Mouse (Mus musculus): ENCODE measurements around the gene Zmynd15. TPM values are rescaled to one million over a fixed set of nuclear protein-coding genes. Genes with fewer than 3 reads are reported as not detected.

Gene Zmynd15
- under 1 TPM in 1 of 2 experiments, not detected in 1; 0.57 TPM for total RNA-seq (2023)

GRCm38 (mm10) chr11:70458688-70459600, at the start of gene Zmynd15:
Gene Zmynd15, plus strand, starts transcription at chr11:70459433.

DNA sequence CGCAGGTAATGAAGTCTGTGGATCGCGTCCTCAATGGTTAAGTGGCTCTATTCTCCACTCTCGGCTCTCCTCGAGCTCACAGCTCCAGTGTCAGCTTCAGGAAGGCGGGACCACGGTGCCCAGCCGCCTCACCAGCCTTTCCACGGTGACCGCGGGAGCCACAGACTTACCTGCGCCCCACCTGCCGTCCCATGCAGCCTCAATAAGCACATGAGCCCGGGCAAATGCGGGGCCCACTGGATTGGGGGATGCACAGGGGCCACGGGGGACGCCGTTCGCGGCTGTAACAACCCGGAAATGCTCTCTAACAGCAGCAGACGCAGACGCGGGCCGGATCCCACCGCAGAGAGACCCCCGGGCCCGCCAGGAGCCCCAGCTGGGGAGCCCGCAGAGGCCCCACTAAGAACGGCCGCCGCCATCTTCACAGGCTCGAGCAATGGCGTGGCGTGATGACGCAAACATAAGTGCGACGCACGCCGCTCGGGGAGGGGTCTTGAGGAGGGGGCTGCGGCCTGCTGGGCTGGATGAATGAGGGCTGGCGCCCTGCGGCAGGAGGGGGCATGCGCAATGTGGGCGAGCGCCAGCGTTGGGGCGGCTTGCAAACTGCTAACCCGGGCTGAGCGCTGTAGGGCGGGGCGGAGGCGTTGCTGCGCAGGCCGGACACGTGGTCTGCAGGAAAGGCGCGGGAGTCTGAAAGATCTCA, 49.5 kb upstream of the Zmynd15 start, which contains the start of gene Pelp1:
Gene Pelp1 (minus strand): TSS at position 438 of the 703 bp plus-strand sequence.

DNA sequence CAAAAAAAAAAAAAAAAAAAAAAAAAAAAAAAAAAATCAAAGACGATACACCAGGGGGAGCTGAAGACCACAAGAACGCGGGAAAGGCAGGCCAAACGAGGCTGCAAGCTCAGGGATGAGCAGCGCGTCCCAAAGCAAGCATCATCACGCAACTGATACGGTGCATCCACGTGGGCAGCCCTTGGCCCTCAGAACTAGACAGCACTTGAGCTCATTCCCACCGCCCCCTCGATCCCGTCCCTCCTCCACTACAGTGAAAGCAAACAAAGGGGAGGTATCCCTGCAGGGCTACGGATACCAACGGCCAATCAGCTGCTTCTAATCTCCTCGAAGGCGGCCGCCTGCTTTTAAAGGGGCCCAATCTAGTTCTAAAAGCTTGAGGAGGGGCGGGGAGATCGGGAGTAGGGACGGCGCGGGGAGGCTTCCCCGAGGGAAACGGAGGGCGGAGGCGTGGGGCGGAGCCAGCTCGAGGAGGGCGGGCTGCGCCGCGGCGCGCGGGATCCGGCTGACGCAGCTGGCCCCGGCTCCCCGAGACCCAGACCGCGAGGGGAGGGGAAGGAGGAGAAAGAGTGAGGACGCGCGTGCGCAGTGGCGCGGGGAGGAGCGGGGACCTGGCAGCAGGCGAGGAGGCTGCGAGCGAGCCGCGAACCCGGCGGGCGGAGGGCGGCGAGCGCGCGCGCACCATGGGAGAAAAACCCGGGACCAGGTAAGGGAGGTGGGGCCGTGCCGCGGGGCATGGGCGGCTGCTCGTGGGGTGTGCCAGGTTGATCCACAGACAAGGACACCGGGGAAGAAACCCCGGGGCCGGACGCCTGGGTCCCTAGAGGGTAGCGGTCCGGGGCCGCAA, 27.0 kb upstream of the Zmynd15 start, which contains the start of gene Arrb2:
Gene Arrb2 (plus strand): TSS at position 588 of the 847 bp plus-strand sequence.

GRCm38 (mm10) chr11:70451797-70452498, 7.3 kb upstream of the Zmynd15 start, which contains the start of gene Med11:
Gene Med11, plus strand, starts transcription at chr11:70451919.

DNA sequence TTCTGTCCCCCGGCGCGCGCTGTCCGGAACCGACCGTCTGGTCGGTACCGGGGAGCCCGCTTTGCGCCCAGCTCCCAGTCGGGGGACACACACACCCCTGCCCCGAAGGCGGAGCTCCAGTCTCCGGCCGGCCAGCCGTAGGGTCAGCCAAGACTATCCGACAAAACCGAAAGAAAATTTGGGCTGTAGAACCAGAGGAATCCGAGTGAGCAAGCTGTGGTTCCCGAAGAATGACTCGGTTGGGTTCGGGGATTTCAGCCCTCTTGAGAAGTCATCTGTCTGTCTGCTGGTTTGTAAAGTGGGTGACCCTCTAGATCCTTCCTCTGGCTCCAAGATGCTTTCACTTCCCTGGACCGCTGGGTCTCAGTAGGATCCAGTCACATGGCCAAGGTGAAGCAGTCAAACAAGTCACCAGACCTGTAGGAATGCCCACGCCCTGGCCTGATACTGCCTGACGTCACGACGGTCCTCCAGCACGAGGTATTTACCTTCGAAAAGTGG, 418 bp downstream of the Zmynd15 start, which contains the start of gene Cxcl16:
Gene Cxcl16 (minus strand): TSS at position 384 of the 501 bp plus-strand sequence.

GRCm38 (mm10) chr11:70504970-70505369, 45.7 kb downstream of the Zmynd15 start, which contains the start of gene Tm4sf5:
Gene Tm4sf5, plus strand, starts transcription at chr11:70505244.

DNA sequence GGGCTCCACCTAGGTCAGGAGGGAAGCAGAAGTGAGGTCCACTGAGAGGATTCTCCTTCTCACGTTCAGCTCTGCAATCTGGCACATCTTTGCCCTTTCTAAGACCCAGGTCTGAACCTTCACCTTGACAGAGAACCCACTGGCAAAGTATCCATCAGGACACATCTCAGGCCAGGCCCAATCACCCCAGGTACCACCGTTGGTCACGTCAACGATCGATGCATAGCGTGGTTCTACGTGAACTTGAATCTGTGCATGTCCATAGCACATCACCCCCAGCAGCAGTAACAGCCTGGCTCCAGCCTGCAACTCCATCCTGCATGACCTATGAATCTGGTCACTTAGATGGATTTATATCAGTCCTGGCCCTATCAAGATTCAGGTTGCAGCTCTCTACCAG, 55.1 kb downstream of the Zmynd15 start, which contains the start of gene Vmo1:
Gene Vmo1 (minus strand): TSS at position 329 of the 400 bp plus-strand sequence.

Other genes with a start within 250 kb of the Zmynd15 start
- not detected for gene Slc16a11, start 246.7 kb upstream of the Zmynd15 start, total RNA-seq (2023)
- gene Slc16a13, start 238.4 kb upstream of the Zmynd15 start, total RNA-seq (2023), result 1 to 10 TPM; 1.5 to 2.1 TPM
- not detected for gene Bcl6b, start 229.6 kb upstream of the Zmynd15 start, total RNA-seq (2023)
- gene 0610010K14Rik, start 221.5 kb upstream of the Zmynd15 start, total RNA-seq (2023), result 10 to 100 TPM; 42.2 to 47.4 TPM
- 1 to 10 TPM; 3.8 to 5.9 TPM for gene Gm21988, start 219.6 kb upstream of the Zmynd15 start, total RNA-seq (2023)
- gene Rnasek, start 219.6 kb upstream of the Zmynd15 start, total RNA-seq (2023), result 100 to 1,000 TPM; 108 to 111 TPM
- under 1 TPM; 0.18 to 0.42 TPM for gene Alox12, start 204.1 kb upstream of the Zmynd15 start, total RNA-seq (2023)
- 1 to 10 TPM in 1 of 2 experiments, under 1 TPM in 1; 0.62 to 1.0 TPM for gene Alox12e, start 136.8 kb upstream of the Zmynd15 start, total RNA-seq (2023)
- 10 to 100 TPM in 1 of 2 experiments, 1 to 10 TPM in 1; 3.3 to 17.8 TPM for gene Alox15, start 107.4 kb upstream of the Zmynd15 start, total RNA-seq (2023)
- gene Pelp1, start 49.4 kb upstream of the Zmynd15 start, total RNA-seq (2023), result 10 to 100 TPM; 17.1 to 20.1 TPM
- gene Arrb2, start 26.8 kb upstream of the Zmynd15 start, total RNA-seq (2023), result 100 to 1,000 TPM; 791 to 868 TPM
- 10 to 100 TPM; 22.7 to 25.7 TPM for gene Med11, start 7.5 kb upstream of the Zmynd15 start, total RNA-seq (2023)
- gene Cxcl16, start 551 bp downstream of the Zmynd15 start, total RNA-seq (2023), result 1 to 10 TPM; 1.8 to 2.3 TPM
- not detected for gene Tm4sf5, start 45.8 kb downstream of the Zmynd15 start, total RNA-seq (2023)
- not detected for gene Vmo1, start 55.2 kb downstream of the Zmynd15 start, total RNA-seq (2023)
- not detected for gene Gltpd2, start 59.8 kb downstream of the Zmynd15 start, total RNA-seq (2023)
- gene Psmb6, start 65.9 kb downstream of the Zmynd15 start, total RNA-seq (2023), result 10 to 100 TPM; 93.7 to 98.2 TPM
- not detected for gene Gm40193, start 73.5 kb downstream of the Zmynd15 start, total RNA-seq (2023)
- gene Pld2, start 80.6 kb downstream of the Zmynd15 start, total RNA-seq (2023), result 1 to 10 TPM; 2.8 to 3.8 TPM
- gene Mink1, start 103.4 kb downstream of the Zmynd15 start, total RNA-seq (2023), result 10 to 100 TPM; 30.4 to 35.9 TPM
- not detected for gene 4930544D05Rik, start 156.4 kb downstream of the Zmynd15 start, total RNA-seq (2023)
- not detected for gene Chrne, start 159.8 kb downstream of the Zmynd15 start, total RNA-seq (2023)
- under 1 TPM; 0.44 to 0.92 TPM for gene Gp1ba, start 179.7 kb downstream of the Zmynd15 start, total RNA-seq (2023)
- 100 to 1,000 TPM; 143 to 145 TPM for gene Rnf167, start 187.8 kb downstream of the Zmynd15 start, total RNA-seq (2023)
- 10 to 100 TPM; 88.4 to 89.0 TPM for gene Slc25a11, start 188.0 kb downstream of the Zmynd15 start, total RNA-seq (2023)
- 1,000 to 10,000 TPM; 1,955 to 2,001 TPM for gene Pfn1, start 195.2 kb downstream of the Zmynd15 start, total RNA-seq (2023)
- 10 to 100 TPM in 1 of 2 experiments, 1 to 10 TPM in 1; 6.5 to 12.5 TPM for gene Eno3, start 197.8 kb downstream of the Zmynd15 start, total RNA-seq (2023)
- 10 to 100 TPM; 34.4 to 37.7 TPM for gene Spag7, start 210.0 kb downstream of the Zmynd15 start, total RNA-seq (2023)
- 10 to 100 TPM; 62.9 to 65.1 TPM for gene Camta2, start 228.7 kb downstream of the Zmynd15 start, total RNA-seq (2023)
- not detected for gene Inca1, start 240.7 kb downstream of the Zmynd15 start, total RNA-seq (2023)
- 10 to 100 TPM; 25.3 to 29.9 TPM for gene Kif1c, start 241.1 kb downstream of the Zmynd15 start, total RNA-seq (2023)

All from neutrophil, adult 83 days (primary cell).